Mouse (Mus musculus) mesoderm, embryonic 11.5 days (tissue): ENCODE results near the gene Pcnx3.

Experiments
- DNase-seq: peaks from one replicate; pipeline ENCODE4 v3.0.0-alpha.2; 2012; ENCODE audit warnings: low read depth, low spot score

Gene Pcnx3

DNA sequence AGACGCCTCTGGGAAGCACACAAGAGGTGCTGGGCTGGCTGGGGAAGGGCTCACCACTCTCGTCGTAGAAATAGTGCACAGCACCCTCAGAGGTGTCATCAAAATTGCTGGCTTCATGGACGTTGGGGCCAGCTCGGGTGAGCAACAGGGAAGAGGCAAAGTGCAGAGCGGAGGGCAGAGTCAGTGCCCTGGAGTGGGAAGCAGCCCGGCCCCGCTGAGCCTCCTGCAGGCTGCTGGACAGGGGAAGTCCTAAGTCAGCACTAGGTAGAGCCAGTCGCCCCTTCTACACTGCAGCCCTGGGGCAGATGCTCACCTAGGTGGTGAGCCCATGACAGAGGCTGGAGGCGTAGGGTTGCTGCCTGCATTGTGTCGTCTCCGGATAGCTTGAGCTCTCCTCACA lies 4.5 kb downstream of the Pcnx3 start:
- DNase-seq = no peak

DNA sequence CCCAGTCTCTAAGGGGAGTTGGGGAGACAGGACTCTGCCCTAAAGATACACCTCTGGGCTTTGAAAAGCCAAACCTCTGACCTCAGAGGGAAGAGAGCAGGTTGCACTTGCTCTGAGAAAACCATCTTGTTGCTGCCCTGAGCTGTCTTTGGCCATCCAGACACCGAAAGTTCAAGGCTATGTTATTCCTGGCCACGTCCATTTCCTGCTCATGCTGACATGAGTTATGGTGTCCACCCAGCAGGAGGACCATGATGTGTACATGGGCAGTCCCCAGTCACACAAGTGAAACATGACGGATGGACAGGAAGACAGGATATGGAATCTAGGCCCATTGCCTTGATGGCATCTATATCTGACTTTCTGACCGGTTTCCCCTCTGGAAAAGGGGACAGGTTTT lies 8.3 kb downstream of the Pcnx3 start:
- no peak for DNase-seq

- DNase-seq = no peak
Measured at GRCm38 (mm10) chr19:5668372-5668771, 20.3 kb downstream of the Pcnx3 start.

DNA sequence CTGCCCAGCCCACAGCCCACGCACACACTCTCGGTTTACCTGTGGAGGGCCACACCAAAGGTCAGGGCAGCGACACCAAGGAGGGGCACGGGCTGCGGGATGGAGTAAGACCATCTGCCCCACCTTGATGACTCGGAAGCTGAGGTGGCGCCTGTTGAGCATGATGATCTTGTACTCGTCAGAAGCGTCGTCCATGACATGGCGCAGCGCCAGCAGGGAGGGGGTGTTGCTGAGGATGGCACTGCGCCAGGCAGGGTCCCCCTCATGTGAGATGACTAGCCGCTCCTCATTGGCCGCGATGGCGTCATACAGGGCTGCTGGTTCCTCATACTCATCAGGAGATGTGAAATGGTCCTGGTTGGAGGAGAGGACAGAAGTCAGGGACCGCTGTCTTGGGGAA lies 22.3 kb downstream of the Pcnx3 start:
- no peak for DNase-seq

- DNase-seq = no peak
Measured at GRCm38 (mm10) chr19:5665465-5665864, 23.2 kb downstream of the Pcnx3 start.

DNA sequence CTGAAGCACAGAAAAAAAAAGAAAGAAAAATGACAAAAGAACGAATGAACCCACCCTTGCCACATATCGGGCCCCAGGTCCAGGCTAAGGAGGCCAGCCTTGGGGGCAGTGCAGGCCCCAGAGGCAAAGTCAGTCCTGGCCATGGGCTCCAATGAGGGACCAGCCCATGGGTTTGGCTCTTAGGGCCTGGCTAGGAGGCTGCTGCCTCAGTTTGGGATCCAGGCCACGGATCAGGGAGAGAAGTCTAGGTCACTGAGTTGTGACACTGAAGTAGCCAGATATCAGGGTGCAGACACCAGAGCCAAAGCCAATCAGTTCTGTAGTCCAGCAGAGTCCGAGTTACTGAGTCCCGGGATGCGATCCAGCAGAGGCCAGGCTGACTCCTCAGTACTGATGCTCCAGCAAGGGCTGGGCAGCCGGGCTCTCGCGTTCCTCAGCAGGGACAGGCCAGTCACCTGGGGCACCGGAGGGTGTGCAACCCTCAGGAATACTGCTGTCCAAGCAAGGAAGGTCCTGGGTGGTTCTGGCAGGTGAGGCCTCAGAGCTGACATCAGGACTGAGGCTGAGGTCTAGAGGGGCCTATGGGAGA lies 23.9 kb downstream of the Pcnx3 start:
- DNase-seq = no peak

GRCm38 (mm10) chr19:5662981-5663913 lies 25.5 kb downstream of the Pcnx3 start, which contains the start of gene Sipa1:
TSS of gene Sipa1 (minus strand) at chr19:5663707.
- DNase-seq = peak; percentile 91

- no peak for DNase-seq
Measured at GRCm38 (mm10) chr19:5662310-5662709, 26.4 kb downstream of the Pcnx3 start.

DNA sequence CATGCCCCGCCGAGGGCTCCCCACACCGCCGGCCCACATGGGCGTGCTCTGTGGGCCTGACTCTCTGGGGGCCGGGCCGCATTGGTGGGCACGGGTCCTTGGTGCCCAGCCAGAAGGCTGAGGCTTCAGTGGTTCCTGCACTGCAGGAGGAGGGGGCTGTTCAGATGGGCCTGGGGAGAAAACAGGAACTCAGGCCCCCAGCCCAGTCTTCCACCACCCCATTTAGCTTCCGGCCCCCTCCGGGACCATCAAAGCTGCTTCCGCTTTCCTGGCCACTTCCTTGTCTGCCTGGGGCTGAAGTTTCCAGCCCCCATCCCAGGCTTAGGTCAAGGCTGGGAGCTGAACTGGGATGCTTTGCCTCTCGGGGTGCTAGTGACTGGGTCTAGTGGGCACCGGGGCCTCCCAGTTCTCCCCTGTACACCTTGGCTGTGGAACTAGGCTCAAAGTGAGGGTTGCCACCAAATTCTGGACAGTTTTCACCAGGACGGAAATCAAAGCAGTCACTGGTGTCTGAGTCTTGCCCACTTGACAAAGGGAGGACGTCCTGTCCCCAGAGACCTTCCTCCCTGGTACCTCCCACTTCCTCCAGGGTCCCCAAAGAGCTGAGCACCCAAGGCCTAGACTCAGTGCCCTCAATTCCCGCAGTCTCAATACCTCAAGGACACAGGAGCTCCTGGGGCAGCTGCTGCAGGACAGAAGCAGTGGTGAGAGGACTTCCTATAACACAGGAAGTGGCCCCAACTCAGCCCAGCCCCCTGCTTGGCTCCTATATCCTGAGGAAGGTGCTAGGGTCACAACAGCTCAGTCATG lies 27.6 kb downstream of the Pcnx3 start:
- no peak for DNase-seq

DNA sequence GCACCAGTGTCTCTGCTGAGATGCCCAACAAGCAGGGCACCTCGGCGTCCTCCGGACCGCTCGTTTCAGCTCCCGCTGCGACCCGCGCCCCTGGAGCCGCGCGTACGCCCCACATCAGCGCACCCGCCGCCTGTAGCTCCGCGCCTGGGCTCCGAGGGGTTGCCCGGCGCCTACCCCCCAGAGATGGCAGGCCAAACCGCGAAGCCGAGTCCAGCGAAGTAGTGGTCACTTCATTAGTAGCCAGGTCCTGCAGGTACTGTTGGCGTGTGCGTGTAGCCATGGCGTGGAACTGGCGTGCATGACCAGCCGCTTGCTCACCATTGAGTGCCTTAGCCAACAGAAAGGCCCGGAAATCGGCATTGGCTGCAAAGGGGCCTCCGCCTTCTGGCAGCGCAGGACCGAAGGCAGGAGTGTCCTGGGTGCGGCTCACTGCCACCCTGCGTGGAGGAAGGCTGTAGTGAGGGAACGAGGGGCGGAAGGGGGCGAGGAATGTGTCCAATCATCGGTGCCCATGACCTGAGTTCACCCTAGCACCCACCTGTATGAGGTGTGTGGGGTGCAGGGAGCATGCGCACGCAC lies 33.9 kb downstream of the Pcnx3 start:
- no peak for DNase-seq

DNA sequence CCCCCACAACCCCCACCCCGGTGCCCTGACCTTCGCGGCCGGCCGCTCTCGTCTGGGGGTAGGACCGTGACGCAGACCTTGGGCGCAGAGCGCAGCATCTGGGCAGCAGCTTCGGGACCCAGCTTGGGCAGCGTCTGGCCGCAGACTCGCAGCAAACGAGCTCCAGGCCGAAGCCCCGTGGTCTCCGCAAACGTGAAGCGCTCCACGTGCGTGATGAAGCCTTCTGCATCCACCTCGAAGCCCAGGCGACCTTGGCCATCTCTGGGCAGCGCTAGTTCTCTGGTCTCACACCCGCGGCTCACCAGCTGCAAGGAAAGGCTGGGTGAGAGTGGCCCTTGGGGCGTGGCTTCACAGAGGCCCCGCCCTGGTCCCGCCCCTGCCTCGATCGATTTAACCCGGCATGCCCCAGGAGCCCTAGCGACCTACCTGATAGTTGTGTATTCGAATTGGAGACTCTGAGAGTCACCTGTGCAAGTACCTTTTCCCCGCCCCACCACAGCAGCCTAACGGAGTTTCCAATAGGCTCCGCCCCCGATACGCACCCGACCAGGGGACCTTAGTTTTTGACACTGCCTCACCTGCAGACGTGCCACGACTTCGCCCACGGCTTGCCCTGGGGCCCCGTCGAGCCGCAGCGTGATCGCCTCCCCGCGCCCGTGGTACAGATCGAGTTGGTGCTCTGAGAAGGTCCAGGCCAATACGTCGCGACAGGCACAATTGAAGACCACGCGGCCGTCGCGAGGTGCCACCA lies 34.6 kb downstream of the Pcnx3 start:
- peak; percentile 51 for DNase-seq

GRCm38 (mm10) chr19:5652570-5652969 lies 36.1 kb downstream of the Pcnx3 start:
- DNase-seq = no peak

DNA sequence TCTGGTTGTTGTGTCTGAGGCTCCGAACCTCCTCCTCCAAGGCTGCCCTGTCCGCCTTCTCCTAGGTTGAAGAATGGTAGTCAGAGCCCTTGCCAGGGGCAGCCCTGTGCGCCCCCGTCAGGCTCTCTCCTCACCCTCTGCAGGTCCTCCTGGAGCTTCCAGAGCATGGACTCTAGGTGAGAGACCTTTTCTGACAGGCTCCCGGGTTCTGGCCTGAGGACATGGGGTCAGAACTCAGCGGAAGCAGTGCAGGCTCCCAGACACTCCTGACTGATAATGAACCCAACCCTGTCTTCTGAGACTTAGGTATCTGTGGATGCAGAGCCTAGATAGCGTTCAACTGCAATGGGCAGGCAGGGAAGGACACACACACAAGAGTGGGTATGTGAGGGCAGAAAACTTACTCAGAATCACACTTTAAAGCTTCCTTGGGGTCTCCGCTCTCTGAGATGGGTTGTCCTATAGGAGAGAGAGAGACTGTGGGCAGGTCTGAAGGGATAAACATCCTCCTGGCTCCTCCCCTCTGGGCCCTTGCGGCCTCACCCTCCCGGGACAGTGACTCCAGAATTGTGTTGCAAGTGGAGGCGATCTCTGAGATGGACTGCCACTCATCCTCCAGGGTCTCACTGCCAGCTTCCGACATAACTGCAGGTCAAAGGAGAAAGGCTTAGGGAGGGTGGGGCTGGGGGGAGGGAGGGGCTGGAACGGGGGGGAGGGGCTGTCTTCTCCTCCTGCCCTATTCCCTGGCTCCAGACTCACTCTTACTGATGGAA lies 37.0 kb downstream of the Pcnx3 start:
- DNase-seq = no peak

DNA sequence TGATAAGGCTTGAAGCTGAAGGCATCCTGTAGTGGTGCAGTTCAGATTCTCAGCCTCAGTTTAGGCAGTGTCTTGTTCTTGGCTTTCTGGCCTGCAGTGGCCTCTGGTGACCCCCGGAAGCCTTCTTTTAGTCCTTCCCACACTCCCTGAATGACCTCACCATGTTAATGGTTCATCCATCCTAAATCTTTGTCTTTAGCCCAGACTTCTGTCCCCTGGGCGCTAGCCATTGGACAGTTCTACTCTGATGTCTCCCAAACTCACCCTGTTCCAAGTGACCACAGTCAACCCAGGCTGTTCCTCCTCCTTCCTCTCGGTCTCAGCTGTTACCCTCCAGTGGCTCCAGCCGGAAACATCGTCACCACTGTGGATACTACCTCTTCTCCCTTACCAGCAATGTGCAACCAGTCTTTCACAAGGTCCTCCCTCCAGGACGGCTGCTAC lies 39.4 kb downstream of the Pcnx3 start:
- no peak for DNase-seq

DNA sequence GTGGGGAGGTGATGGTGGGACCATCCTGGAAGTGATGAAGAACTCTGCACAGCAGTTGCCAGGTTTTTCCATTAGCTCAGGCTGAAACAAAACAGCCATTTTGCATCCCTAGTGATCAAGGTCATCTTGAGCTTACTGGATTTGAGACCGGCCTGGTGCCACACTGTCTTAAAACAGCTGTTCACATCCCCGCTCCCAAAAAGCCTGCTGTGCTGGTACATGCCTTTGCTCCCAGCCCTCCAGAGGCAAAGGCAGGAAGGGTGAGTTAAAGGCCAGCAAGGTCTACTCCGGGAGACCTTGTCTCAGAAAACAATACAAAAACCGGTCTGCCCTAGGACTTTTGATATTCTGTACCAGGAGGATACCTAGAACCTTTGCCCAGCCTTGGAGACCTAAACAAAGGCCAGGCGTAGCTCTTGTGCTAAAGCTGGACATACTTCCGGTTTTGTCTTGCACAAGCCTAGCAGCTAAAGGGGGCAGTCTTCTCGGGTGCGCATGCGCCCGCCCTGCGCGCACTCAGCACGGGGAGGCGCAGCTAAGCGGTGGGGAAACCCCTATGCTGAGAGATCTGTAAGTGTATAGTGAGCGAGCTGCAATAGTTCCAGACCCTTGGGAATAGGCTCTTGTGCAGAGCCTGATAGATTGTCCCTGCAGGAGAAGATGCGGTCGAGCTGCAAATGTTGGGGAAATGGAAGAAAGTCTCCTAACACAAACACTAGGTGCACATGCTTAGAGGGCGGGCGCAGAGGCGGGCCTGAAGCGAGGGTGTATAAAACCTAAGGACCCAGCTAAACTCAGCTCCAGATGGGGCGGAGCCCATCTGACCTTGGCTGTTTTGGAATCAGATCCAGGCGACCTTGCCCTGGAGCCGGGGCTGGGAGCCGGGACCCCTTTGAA lies 40.1 kb downstream of the Pcnx3 start:
- DNase-seq = peak; percentile 85

- no peak for DNase-seq
Measured at GRCm38 (mm10) chr19:5647791-5648190, 40.9 kb downstream of the Pcnx3 start.

DNA sequence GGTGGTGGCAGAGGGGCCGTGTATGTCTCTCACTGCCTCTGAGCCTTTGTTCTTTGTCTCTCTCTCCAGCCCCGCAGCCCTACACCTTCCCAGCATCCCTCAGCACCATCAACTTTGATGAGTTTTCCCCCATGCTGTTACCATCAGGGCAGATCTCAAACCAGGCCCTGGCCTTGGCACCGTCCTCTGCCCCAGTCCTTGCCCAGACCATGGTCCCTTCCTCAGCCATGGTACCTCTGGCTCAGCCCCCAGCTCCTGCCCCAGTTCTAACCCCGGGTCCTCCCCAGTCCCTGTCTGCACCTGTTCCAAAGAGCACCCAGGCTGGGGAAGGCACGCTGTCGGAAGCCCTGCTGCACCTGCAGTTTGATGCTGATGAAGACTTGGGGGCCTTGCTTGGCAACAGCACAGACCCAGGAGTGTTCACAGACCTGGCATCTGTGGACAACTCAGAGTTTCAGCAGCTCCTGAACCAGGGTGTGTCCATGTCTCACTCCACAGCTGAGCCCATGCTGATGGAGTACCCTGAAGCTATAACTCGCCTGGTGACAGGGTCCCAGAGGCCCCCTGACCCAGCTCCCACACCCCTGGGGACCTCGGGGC lies 41.9 kb downstream of the Pcnx3 start:
- DNase-seq = no peak

DNA sequence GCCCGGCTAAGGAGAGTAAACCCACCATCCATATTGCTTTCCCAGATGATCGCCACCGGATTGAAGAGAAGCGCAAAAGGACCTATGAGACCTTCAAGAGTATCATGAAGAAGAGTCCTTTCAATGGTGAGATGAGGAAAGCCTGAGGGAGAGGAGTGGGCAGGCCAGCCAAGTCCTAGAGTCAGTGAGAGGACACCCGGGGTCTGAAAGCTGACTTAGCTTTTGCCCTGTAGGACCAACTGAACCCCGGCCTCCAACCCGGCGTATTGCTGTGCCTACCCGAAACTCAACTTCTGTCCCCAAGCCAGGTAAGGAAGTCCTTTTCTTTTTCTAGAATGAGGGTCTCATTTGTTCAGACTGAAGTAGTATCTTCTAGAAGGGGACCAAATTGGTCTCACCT lies 43.4 kb downstream of the Pcnx3 start:
- no peak for DNase-seq

DNA sequence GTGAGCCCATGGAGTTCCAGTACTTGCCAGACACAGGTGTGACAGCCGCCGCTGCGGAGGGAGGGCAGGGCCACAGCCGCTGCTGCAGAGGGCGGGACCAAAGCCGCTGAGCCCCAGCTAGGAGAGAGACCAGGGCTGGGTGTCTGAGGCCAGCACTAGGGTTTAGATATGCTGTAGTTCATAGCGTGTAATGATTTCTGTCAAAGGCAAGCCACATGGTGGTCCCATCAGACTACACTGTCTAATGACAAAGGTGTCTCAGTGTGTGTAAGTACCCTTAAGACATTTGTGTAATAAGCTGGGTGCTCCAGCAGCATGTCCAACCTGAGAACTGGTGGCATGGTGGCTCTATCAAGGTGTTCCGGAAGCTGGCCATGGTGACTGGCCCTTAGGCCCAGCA lies 47.1 kb downstream of the Pcnx3 start:
- DNase-seq = no peak
